Mouse (Mus musculus) limb, embryonic 10.5 days (tissue): ENCODE measurements around the gene Zfp800. TPM values are rescaled to one million over a fixed set of nuclear protein-coding genes. Genes with fewer than 3 reads are reported as not detected.

ENCODE experiments used
- DNase-seq: peaks from one replicate; pipeline ENCODE4 v3.0.0-alpha.2; 2017; ENCODE audit warnings: low spot score
- H3K27ac ChIP-seq: fragments of 300-500 bp; sonication (generic); 2 replicates; pipeline ENCODE4 v1.5.1; 2016; ENCODE audit warnings: mild to moderate bottlenecking
- H3K27me3 ChIP-seq: fragments of 300-500 bp; sonication (generic); 2 replicates; pipeline ENCODE4 v1.6.1; 2016; ENCODE audit warnings: low read depth, mild to moderate bottlenecking; ENCODE audit not compliant: poor library complexity, severe bottlenecking
- H3K36me3 ChIP-seq: fragments of 300-500 bp; sonication (generic); 2 replicates; pipeline ENCODE4 v1.6.1; 2016; ENCODE audit warnings: mild to moderate bottlenecking, moderate library complexity
- H3K4me1 ChIP-seq: fragments of 300-500 bp; sonication (generic); 2 replicates; pipeline ENCODE4 v1.6.1; 2016
- H3K4me3 ChIP-seq: fragments of 300-500 bp; sonication (generic); 2 replicates; pipeline ENCODE4 v1.5.1; 2016; ENCODE audit warnings: mild to moderate bottlenecking, moderate library complexity
- H3K9me3 ChIP-seq: fragments of 300-500 bp; sonication (generic); replicated peaks from 2 replicates; pipeline ENCODE4 v1.6.1; 2016; ENCODE audit warnings: mild to moderate bottlenecking
- WGBS: fragments of 180-500 bp; shearing (Covaris S2); methylation state at CpG from one replicate; pipeline ENCODE4 v1.1.7; 2016; 5-methylcytosine and 5-hydroxymethylcytosine counted together
- polyA plus RNA-seq: library from polyadenylated mRNA; unstranded; fragments of >200 nt; fragmentation: Nextera tagmentation; extraction: Ambion mirVana; gene quantifications from 2 replicates; pipeline ENCODE4 v1.2.1, GENCODE M21; 2016

The Zfp800 gene
- polyA plus RNA-seq, 1 experiment from 2014 or later: 10.5 TPM

DNA sequence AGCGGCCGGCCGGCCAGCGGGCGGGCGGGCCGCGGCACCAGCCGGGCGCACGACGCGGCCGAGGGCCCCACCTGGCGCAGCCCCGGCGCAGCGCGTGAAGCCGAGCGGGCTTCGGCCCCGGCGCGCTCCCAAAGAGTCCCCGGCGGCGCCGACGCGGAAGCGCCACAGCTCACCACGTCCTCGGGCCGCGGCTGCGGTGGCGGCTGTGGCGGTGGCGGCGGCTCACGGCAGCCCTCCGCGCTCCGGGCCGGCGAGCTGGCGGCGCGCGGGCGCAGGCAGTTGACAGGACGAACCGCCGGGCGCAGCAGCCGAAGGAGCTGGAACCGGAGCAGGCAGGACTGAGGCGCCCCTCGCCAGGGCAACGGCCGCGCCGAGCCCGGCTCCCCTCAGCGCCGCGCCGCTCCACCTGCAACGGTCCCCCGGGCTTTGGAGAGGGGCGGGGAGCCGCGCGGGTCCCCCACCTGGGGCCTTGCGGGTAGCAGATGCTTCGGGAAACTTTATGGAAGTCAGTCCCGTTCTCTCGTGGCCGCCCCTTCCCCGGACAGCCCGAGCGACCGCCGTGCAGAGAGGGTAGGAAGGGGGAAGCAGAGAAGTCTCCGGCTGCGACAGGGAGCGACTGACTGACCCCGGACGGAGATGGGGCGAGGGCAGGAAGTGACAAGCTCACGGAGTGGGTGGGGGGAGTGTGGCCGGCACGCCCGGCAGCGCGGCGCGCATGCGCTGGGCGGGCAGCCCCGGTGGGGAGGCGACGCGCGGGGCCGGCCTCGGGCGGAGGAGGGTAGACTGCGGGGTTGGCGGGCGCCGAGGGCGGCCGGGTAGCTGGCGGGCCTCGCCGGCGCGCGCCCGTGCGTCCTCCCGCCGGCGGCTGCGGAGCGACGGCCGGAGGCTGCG, 136.3 kb downstream of the Zfp800 start:
- H3K27me3 ChIP-seq: peaks cover 9% of the 10 kb centered on the region
- peak overlapping the region; percentile 92 for H3K4me3 ChIP-seq
- DNase-seq: peak; percentile 88
- H3K4me1 ChIP-seq: peaks cover 7% of the 10 kb centered on the region
- peaks cover 15% of the 10 kb centered on the region for H3K36me3 ChIP-seq
- peak overlapping the region; percentile 91 for H3K27ac ChIP-seq
- 2% methylated on average over 121 of the region's 131 CpGs for WGBS
- no peaks in the 10 kb centered on the region for H3K9me3 ChIP-seq

DNA sequence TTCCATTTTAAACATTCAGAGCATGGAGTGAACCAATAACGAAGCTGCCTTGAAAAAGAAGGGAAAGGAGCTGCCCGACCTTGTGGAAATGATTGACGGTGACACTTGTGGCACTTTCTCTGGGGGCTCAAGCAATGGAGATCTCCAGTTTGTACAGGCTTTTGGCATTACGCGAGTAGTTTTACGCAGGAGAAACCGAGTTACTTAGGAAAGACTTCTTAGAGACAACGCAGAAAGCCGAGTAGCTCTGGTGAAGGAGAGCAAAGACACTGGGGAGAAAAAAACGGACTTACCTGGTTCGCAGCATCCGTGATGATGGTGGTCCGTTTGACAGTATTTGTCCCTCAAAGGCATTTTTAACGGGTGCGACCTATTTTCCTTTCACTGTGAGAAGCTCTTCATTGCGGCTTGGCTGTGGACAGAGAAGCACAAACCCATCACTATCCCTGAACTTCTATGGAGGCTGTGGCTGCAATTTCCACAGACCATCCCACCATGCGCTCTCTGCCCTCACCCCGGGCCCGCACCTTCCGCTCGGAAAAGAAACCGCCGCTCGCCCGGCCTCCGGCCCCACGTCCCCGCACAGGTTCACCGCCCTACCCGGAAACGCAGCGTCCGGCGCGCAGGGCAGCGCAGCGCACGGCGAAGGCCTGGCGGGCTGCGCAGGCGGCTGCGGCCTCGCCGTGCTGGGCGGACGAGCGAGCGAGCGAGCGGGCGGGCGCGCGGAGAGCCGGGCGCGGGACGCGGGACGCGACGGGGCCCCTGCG, 137.2 kb downstream of the Zfp800 start:
- no peaks in the 10 kb centered on the region for H3K9me3 ChIP-seq
- peak overlapping the region; percentile 92 for H3K4me3 ChIP-seq
- peak overlapping the region; percentile 91 for H3K27ac ChIP-seq
- 1% methylated on average over 64 of the region's 64 CpGs for whole genome bisulfite sequencing
- peak; percentile 66 for DNase-seq
- H3K4me1 ChIP-seq: peaks cover 7% of the 10 kb centered on the region
- peaks cover 9% of the 10 kb centered on the region for H3K27me3 ChIP-seq
- peaks cover 22% of the 10 kb centered on the region for H3K36me3 ChIP-seq

DNA sequence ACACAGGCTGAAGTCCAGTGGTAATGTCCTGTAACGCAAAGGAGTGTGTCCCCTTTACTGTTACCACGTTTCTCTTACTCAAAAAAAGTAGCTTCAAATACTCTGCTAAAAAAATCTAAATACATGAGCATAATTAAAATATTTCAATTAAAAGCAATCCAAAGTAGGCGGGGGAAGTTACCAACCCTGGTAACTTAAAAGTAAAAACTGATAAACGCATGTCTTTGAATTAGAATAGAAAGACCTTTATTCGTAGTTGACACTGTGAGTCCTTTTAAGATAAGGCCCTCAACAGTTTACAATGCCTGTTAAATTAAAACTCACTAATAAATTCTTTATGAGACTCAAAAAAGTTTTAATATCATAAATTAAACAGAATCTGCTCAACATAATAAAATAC, 138.1 kb downstream of the Zfp800 start:
- Histone ChIP-seq H3K27ac (no peak overlapping the region), H3K27me3 (peaks cover 9% of the 10 kb centered on the region), H3K36me3 (peaks cover 30% of the 10 kb centered on the region), H3K4me1 (peaks cover 7% of the 10 kb centered on the region), H3K4me3 (no peak overlapping the region), H3K9me3 (no peaks in the 10 kb centered on the region)
- 86% methylated on average over 5 of the region's 5 CpGs for whole genome bisulfite sequencing
- DNase-seq: no peak

- peaks cover 7% of the 10 kb centered on the region for H3K4me1 ChIP-seq
- 76% methylated on average over 1 of the region's 1 CpGs for WGBS
- H3K27ac ChIP-seq: no peak overlapping the region
- H3K4me3 ChIP-seq: no peak overlapping the region
- peaks cover 40% of the 10 kb centered on the region for H3K36me3 ChIP-seq
- no peaks in the 10 kb centered on the region for H3K9me3 ChIP-seq
- H3K27me3 ChIP-seq: peaks cover 9% of the 10 kb centered on the region
- no peak for DNase-seq
Observed at GRCm38 (mm10) chr6:28258440-28258839, 139.4 kb downstream of the Zfp800 start.

- no peak overlapping the region for H3K4me3 ChIP-seq
- no peaks in the 10 kb centered on the region for H3K9me3 ChIP-seq
- peaks cover 45% of the 10 kb centered on the region for H3K36me3 ChIP-seq
- H3K27ac ChIP-seq: no peak overlapping the region
- DNase-seq: no peak
- H3K27me3 ChIP-seq: peaks cover 3% of the 10 kb centered on the region
- WGBS: 85% methylated on average over 1 of the region's 1 CpGs
- peaks cover 7% of the 10 kb centered on the region for H3K4me1 ChIP-seq
Observed at GRCm38 (mm10) chr6:28257772-28258171, 140.0 kb downstream of the Zfp800 start.

DNA sequence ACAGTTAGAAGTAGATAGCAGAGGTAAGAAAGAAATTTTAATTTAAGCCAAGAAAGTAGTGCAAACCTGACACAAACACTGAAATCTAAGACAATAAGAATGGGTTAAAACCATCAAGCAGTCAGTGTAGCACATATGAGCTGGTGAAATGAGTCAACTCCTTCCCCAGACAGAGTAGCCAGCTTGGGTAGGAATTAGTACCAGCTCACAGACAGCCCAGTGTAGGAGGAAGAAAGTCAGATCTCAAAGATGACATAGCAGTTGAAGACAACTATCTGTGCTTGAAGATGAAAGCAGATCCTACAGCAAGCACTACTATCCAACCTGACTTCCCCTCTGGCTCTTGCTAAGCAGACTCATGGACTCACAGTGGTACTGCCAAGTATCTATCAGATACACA, 145.0 kb downstream of the Zfp800 start:
- no peak overlapping the region for H3K27ac ChIP-seq
- no peaks in the 10 kb centered on the region for H3K27me3 ChIP-seq
- peaks cover 50% of the 10 kb centered on the region for H3K36me3 ChIP-seq
- no peaks in the 10 kb centered on the region for H3K4me1 ChIP-seq
- DNase-seq: no peak
- H3K9me3 ChIP-seq: no peaks in the 10 kb centered on the region
- H3K4me3 ChIP-seq: no peak overlapping the region

DNA sequence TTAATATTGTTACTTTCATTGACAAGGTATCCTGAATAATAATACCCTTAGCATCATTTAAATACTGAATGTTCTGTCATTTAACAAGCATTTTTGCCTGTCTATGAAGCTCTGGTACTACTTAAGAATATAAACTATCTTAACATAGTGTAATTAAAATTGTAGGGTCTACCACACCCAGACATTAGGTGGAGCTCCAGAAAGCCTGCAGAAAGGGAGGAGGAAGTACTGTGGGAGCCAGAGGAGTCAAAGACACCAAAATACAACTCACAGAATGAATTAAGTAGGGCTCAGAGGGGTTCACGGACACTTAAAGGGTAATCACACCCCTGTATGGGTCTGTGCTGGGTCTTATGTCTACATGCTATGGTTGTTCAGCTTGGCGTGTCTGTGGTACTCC, 149.6 kb downstream of the Zfp800 start:
- Histone ChIP-seq H3K9me3 (no peaks in the 10 kb centered on the region), H3K27me3 (no peaks in the 10 kb centered on the region), H3K4me3 (no peak overlapping the region), H3K4me1 (no peaks in the 10 kb centered on the region), H3K36me3 (peaks cover 32% of the 10 kb centered on the region), H3K27ac (no peak overlapping the region)
- WGBS: 84% methylated on average over 2 of the region's 2 CpGs
- DNase-seq: no peak

GRCm38 (mm10) chr6:28232618-28233361, 165.0 kb downstream of the Zfp800 start:
- WGBS: 93% methylated on average over 7 of the region's 7 CpGs
- DNase-seq: no peak
- H3K36me3 ChIP-seq: peaks cover 9% of the 10 kb centered on the region
- H3K27ac ChIP-seq: no peak overlapping the region
- H3K27me3 ChIP-seq: no peaks in the 10 kb centered on the region
- no peak overlapping the region for H3K4me3 ChIP-seq
- H3K4me1 ChIP-seq: no peaks in the 10 kb centered on the region
- H3K9me3 ChIP-seq: no peaks in the 10 kb centered on the region

- WGBS: 85% methylated on average over 3 of the region's 3 CpGs
- no peaks in the 10 kb centered on the region for H3K27me3 ChIP-seq
- H3K27ac ChIP-seq: no peak overlapping the region
- no peaks in the 10 kb centered on the region for H3K9me3 ChIP-seq
- no peak overlapping the region for H3K4me3 ChIP-seq
- DNase-seq: no peak
- H3K4me1 ChIP-seq: peaks cover 3% of the 10 kb centered on the region; the same call in 1 of the 2 replicates
- H3K36me3 ChIP-seq: peaks cover 9% of the 10 kb centered on the region
Observed at GRCm38 (mm10) chr6:28228085-28228484, 169.7 kb downstream of the Zfp800 start.

DNA sequence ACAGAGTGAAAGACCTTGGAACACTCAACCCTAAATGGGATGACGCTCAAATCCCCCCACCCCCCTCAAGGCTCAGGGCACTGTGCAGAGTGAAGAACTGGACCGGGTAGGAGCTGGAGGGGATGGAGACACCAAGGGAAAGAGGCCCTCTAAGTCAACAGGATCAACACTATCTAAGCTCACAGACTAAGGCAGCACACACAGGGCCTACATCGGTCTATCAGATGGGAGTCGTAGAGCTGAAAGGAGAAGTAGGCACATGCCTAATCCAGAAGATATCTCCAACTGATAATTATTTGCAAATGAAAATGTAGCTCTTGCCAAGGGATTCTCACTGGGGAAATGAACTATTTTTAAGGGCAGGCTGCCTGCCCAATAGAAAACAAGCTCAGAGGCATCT, 176.8 kb downstream of the Zfp800 start:
- Histone ChIP-seq H3K36me3 (no peaks in the 10 kb centered on the region), H3K4me3 (no peak overlapping the region), H3K9me3 (no peaks in the 10 kb centered on the region), H3K4me1 (peaks cover 1% of the 10 kb centered on the region; the same call in 1 of the 2 replicates), H3K27me3 (no peaks in the 10 kb centered on the region), H3K27ac (no peak overlapping the region)
- DNase-seq: no peak
- 85% methylated on average over 4 of the region's 4 CpGs for WGBS

GRCm38 (mm10) chr6:28218386-28218785, 179.4 kb downstream of the Zfp800 start:
- no peaks in the 10 kb centered on the region for H3K9me3 ChIP-seq
- H3K27me3 ChIP-seq: peaks cover 6% of the 10 kb centered on the region; the same call in 1 of the 2 replicates
- no peak overlapping the region for H3K4me3 ChIP-seq
- H3K36me3 ChIP-seq: no peaks in the 10 kb centered on the region
- H3K27ac ChIP-seq: no peak overlapping the region
- 93% methylated on average over 8 of the region's 8 CpGs for WGBS
- H3K4me1 ChIP-seq: no peaks in the 10 kb centered on the region
- DNase-seq: no peak

GRCm38 (mm10) chr6:28215268-28215954, 182.4 kb downstream of the Zfp800 start:
- DNase-seq: peak; percentile 73
- Histone ChIP-seq H3K9me3 (no peaks in the 10 kb centered on the region), H3K27me3 (peaks cover 6% of the 10 kb centered on the region; the same call in 1 of the 2 replicates), H3K36me3 (no peaks in the 10 kb centered on the region), H3K4me1 (no peaks in the 10 kb centered on the region), H3K27ac (peak overlapping the region; percentile 88), H3K4me3 (peak overlapping the region; percentile 66)
- WGBS: 4% methylated on average over 87 of the region's 87 CpGs
